Mouse (Mus musculus) activated CD4-positive, CD25-positive, alpha-beta regulatory T cell, adult 4 months (primary cell): Measurements from ENCODE around the gene Rd3l. TPM values are rescaled to one million over a fixed set of nuclear protein-coding genes. Genes with fewer than 3 reads are reported as not detected.

Experiments
- ATAC-seq: one replicate; pipeline ENCODE4 v1.8.0; 2017
- polyA plus RNA-seq, 2 experiments: library from polyadenylated mRNA; unstranded; fragments of 100-300 nt; shearing (Covaris generic); gene quantifications; one replicate each; pipeline ENCODE4 v1.2.1; 2017

Gene Rd3l
- polyA plus RNA-seq = not detected

DNA sequence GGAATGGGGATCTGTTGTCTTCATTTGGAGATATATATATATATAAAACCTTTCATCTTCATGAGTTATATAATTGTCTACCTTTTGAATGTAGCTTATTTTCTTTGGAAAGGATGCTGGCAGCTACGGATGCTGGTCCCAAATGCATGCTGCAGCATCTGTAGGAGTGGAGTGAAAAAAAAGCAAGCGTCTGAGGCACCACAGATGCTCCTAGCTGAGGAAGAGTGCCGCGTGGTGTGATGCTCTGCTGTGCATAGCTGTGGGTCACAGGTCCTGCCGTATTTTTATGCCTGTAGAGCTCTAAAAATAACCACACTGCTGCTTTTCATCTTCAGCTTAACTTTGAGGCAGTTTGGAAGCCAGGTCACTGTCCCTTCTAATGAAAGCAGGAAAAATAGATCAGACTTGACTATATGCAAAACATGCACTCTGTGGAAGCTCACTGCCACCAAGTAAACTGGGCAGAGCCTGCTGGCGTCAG, at the start of gene Rd3l:
TSS of gene Rd3l (minus strand) at position 431 of the 481 bp plus-strand sequence.
- ATAC-seq = no peak

DNA sequence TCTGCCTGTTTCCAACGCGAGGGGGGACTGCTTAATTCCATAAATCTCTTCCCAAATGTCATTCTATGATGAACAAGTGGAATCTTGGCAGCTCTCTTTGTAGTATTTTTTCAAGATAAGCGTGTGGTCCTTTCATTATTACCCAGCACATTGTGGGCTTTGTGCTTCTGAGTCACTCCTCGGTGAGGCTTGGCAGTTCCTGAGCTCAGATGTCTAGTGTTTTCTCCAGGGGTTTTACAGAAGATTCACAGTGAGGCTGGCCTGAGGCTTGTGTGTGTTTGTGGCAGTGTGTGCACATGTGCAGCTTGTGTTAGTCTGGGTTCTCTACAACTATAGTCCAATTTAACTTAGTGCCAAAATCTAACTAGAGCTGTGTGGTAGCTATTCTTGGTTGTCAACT, 46.3 kb upstream of the Rd3l start:
- no peak for ATAC-seq

DNA sequence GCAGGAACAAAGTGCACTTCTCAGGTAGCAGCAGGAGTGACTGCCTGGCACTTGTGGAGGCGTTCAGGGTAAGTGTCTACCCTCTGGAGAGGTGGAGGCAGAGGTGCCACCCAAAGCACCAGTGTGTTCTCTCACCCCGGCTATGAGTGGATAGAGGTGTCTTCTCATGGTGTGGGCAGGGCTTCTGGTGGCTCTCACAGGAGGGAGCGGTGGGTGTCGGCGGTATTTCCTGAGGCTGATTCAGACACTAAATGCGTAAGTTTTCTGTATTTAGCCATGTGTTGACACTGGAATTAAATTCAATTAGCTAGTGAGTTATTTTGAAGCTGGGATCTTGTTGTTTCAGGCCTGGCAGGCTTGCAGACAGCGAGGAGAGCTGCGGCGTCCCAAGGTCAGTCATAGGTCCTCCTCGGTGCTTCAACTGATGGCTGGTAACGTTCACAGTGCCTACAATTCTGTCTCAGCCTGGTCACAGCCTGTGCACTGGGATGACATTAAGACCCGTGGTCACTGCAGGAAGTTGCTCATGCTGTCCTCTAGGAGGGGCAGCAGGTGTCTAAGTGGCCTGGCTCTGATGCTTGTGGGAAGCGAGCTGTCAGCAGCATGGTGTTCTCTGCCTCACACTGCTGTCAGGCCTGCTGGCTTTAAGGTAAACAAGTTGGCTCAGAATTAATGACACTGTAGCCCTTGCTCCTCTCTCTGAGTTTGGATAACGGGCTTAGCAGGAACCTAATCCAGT, 45.0 kb upstream of the Rd3l start:
- no peak for ATAC-seq

DNA sequence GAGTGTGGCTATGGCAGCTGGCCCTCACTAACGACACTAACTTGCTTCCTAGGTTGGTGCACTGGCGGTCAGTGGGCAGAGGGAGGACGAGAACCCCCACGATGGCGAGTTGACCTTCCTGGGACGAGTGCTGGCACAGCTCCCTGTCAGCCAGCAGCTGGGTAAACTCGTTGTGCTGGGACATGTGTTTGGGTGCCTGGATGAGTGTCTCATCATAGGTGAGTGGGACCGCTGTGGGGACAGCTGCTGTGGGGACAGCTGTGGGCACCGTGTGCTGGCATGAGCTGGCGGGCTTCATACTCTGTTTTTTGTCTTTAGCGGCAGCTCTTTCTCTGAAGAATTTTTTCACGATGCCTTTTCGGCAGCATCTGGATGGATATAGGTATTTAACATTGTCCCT, 44.3 kb upstream of the Rd3l start:
- no peak for ATAC-seq

DNA sequence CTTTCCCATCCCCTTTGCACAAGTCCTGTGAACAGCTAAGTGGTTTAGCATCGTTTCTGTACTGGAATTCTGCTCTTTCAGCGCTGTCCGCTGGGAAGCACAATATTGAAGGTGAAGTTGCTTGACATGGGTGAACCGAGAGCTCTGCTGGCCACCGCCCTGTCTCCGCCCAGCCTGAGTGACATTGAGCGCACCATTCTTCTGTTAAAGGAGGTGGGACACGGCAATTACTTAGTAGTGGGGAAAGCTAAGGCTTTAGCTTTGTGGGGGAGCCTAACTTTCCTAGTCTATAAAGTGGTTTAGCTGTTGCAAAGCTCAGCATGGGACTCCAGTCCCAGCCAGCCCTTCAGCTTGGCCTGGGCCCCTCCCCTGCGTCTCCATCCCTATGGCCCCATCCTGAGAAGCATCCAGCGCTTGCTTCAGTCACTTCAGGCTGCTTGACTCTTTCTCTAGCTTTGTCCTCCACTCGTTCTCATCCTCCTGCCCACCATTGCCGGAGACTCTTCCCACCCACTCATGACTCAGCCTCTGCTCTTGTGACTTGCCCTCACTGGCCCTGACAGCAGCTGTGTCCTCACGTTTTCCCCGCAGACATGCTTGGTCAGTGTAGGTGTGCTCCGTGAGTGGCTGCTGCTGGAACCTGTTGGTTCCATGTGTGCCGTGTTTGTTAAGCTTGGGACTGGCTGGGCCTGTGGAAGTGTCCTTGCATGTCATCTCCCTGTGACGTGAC, 43.6 kb upstream of the Rd3l start:
- ATAC-seq = no peak

DNA sequence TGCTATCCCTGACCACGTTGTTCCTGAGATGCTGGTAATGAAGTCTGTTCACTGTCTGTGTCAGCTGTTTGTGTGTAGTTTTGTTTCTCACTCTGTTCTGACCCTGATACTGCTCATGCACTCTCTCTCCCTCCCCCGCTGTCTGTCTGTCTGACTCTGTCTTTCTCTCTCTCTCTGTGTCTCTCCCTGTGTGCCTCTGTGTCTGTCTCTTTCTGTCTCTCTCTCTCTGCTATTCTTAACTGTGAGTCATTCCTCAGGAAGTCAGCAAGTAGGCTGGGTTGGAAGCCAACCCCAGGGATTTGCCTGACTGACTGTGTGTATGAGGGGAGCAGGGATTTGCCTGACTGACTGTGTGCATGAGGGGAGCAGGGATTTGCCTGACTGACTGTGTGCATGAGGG, 42.2 kb upstream of the Rd3l start:
- ATAC-seq = no peak

DNA sequence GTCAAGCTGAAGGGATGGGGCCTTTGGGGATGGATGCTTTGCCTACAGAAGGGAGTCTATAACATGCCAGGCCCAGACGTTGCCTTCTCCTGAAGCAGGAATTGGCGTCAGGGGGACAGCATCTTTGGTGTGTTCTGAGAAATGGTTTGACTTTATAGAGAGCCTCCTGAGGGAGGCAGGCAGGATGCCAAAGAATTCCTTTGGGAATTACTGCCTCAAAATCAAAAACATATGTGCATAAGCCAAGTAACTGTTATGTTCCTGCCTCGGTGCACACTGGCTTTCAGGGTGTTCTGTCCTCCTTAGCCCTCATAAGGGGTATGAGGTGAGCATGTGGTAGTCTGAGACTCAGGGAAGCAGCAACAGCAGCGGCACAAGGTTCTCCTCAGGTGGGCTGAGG, 35.2 kb upstream of the Rd3l start:
- no peak for ATAC-seq

DNA sequence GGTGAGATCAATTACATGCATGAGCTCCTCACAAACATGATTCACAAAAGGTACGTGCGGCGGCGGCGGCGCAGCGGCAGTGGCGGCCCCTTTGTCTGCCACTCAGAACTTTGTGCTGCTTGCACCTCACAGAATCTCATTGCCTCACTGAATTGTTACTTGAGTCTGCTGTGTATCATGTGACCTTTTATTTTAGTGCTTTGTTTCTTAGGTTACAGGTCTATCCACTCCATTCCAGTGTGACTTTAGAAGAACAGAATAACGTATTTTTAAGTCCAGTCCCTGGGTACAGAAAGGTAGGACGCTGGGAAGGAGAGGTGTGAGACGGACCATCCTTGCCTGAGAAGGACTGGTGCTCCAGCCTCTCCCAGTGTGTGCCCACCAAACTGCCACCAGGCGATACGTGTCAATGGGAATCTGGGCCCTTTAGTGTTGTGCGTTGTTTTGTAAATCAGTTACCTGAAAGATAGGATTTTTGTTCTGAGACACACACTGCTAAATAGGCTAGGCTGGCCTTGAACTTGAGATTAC, 32.2 kb upstream of the Rd3l start:
- ATAC-seq = no peak

DNA sequence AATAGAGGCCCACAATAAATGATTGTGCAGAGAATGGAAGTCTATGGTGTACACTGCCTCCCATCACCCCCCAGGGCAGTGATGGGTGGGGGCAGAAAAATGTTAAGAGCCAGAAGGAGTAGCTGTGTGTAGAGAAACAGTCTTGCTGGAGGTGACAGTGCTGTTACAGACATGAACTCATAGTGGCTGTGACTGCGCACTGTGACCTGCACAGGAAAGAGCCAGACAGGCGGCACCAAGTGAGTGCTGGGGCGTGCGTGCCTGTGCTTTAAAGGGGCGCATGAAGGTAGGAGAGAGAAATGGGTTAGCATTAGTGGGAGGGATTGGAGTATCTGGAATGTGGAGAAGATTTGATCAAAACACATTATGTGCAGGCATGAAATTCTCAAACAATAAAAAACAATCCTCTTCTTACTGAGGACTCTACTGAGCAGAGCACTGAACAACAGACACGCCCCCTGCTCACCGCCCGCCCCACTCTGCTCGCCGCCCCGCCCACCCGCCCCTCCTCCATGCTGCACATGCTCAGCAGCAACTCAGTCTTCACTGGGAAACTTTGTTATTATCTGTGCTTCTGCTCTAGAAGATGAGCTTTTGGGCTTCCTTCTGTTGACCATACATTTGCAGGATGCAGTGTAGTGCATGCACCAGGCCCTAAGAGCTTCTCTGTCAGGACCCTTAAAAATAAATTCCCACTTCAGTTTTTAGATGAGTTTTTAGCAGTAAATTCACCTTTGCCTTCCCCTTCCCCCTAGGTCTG, 31.6 kb upstream of the Rd3l start:
- ATAC-seq = no peak

DNA sequence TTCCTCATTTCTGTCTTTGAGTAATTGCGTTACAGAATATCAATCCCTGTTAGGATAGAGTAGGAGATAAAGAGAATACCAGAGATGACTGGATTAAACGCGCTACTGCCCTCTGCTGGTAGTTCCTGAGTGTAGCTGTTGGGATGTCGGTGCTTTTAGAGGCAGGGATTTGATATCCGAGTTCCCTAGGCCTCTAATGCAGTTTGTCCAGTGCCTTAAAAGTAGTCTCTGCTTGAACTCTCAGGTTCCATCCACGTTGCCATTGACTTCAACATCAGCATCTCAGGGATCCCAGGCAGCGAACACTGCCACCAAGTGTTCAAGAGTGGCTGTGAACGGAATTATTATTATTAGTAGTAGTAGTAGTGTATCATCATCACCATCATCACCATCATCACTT, 20.1 kb upstream of the Rd3l start:
- ATAC-seq = no peak

DNA sequence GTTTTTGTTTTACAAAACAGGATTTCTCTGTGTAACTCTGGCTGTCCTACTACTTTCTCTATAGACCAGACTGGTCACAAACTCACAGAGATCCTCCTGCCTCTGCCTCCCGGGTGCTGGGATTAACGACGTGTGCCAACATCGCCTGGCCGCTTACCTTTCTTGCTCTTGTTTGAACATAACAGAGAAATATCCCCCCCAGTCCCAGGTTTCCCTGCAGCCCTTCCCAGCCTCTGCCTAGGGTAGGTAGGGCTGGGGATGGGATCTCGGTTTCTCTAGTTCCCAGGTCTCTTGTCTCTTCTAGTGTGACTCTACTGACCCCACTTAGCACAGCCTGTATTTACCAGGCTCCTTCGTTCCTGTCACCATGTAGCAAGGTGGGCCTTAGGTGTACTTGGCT, 18.6 kb upstream of the Rd3l start:
- no peak for ATAC-seq

DNA sequence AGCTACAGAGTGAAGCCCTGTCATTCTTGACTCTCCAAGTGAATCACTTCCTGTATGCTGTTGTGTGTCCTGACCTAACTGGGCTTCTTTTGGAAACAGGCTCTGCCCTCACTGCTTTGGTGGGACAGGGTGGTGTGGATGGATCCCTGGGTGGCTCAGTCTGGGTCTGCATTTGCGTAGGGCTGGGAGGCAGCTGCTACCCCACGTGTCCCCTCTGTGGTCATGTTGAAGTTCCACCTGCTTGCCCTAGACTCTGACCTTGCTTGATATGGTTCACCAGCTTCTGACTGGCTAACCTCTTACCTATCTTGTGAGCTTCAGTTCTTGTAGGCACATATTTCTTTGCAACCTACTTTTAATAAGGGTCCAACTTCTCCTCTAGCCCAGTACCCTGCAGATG, 14.0 kb upstream of the Rd3l start:
- no peak for ATAC-seq

DNA sequence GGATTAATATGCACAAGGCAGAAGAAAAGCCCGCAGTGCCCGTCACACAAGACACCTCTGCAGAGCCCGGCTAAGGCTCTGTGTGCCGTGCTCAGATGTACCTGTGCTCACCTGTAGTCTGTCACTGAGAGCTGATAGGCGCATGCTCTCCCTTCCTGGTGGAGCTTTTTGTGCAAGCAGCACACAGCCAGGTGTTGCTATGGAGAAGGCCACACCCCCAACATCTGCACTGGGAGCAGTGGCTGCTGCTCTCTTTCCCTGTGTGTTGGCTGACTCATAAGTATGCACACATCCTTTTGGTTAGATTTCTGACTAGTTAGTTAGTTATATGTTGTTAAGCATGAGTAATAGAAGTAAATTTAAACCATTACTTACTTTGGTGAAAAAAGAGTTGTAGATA, 11.5 kb upstream of the Rd3l start:
- ATAC-seq = no peak

DNA sequence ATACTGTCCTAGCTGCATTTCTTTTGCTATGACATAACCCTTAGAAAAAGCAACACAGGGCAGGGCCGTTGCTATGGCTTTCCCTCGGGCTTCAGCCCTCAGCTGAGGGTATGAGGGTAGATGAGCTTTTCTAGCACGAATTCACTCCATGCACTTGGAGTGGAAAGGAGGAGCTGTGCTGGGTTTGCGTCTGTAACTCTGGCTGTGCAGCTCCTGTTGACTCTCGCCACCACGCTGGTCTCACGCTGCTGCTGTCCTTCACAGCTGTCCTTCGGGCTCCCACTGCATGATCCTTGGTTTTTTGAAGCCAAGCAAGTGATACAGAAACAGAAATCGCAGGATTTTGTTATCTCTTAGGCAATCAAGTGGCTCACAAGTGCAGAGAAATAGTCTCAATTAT, 5.6 kb upstream of the Rd3l start:
- ATAC-seq = no peak

DNA sequence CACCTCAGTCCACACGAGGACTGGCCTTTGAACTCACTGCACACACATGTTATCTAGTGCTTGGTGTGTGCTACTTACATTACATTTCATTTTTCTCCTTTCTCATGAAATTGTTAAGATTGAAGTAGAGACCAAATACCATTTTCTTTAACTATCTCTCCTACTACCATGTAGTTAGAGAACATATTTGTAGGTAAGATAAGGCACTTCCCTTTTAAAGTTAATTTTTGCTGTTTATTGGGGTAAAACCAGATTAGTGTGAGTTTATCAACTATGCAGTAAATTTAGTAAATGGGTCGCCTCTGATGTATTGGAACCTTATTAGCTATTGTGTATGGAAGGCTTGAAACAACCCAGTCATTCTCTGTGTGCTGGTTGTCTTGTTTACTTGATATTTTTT, 2.0 kb upstream of the Rd3l start:
- no peak for ATAC-seq

DNA sequence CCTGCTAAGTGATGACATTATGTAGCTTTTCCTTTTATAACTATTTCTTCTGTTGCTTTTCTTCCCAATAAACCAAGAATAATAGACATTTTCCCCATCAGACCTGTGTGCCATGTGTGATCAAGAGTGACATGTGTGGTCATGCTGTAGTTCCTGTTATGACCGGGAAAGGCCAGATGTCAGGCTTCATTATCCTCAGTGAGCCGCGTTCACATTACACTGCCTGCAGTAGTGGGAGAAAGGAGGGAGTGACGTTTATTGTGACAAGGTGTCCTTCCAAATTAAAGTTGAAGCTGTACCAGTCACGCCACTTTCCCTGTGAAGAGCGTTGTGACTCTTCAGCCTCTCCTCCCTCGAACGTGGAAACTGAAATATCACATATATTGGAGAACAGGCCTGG, 714 bp upstream of the Rd3l start:
- ATAC-seq = no peak

DNA sequence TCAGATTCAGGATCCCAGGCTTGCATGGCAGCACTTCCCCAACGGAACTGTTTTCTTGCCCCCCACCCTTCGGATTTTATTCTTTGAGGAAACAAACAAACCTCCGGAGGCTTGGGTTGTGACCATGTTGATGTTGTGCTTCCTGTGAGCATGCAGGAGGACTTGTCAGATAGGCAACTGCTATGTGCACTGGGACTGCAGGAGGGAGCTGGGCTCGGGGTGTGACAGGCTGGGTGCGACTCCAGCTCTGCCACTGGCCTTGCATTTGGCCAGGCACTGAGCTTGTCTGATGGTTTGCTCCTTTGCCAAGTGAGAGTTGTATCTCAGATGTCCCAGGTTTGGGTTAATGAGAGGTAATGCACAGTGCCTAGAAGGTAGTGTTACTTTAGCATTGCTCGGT, 2.8 kb downstream of the Rd3l start:
- ATAC-seq = no peak

DNA sequence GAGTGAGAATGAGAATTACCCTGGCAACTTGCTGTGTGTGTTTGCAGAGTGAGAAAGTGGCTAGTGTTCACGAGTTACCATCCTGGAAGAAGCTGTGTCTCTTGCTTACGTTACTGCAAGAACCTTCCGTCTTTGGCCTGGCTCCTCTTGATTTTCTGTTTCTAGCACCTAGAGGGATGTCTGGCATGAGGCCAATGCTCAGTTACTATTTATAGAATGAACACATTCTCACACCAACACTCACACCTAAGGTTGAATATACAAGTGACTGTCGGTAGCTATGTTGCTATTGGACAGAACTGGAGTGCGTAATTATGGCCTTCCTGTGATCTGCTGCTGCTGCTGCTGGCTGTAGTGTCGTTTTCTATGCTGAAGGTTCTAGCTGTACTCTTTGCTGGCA, 4.0 kb downstream of the Rd3l start:
- ATAC-seq = no peak

DNA sequence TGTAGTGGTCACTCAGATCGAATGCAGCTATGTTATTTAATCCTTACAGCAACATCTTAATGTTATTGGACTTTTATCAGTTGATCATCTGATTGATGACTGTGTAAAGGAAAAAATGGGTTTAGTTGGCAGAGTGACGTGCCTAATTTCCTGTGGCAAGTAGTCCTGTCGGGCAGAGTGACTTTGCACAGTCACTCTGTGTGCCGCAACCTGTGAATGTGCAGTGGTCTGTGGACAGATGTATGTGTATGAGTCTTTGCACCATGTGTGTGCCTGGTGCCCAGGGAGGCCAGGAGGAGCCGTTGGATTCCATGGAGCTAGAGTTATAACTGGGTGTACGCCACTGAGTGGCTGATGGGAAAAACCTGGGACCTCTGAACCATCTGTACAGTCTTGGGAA, 6.5 kb downstream of the Rd3l start:
- ATAC-seq = no peak

DNA sequence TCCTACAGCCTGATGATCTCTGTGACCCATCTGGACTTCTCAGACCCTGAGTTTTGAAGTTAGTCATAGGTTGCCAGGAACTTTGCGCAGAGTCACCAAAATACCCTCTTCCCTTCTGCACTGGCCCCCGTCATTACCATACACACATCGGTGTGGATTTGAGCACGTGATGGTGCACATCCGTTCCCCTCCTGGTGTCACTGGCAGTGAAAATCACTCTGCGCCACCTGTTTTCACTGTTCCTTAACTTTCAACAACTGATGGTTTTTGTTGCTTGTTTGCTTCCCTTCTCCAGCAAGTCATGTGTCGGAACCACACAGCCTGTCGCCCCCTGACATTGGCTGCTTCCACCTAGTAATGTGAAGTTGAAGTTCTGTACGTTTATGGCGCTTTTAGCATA, 8.6 kb downstream of the Rd3l start:
- ATAC-seq = no peak

DNA sequence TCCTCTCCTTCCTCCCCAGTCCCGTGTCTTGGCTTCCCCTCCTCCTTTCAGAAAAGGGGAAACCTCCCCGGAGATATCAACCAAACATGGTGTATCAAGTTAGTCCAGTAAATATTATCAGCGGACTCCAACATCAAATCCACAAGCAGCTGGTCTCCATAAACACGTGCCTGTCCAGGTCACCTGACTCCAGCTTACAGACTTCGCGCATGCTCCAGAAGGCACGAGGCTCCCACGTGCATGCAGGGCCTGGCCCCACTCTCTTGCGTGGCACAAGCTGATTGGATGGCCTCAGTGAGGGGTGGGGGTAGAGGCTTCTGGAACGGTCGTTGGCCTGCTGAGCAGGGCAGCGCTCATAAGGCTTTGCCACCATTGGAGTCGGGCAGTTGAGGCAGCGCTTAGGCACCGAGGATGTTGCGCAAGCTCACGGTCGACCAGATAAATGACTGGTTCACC, 9.9 kb downstream of the Rd3l start, which contains the start of gene Tdrd9:
TSS of gene Tdrd9 (plus strand) at position 329 of the 456 bp plus-strand sequence.
- no peak for ATAC-seq

DNA sequence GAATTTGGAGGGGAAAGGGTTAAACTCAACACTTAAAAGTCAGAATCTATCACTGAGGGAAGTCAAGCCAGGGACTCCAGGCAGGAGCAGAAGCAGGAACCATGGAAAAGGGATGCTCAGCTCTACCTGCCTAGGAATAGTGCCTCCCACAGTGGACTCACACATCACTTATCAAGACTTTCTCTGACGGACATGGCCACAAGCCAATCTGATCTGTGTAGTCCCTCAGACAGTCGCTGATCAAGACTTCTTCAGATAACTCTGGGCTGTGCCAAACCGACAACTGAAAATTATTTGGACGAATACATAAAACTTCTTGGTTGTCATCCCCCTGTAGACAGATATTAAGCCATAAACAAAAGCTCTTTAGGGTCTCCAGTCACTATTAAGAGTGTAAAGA, 11.0 kb downstream of the Rd3l start:
- no peak for ATAC-seq

DNA sequence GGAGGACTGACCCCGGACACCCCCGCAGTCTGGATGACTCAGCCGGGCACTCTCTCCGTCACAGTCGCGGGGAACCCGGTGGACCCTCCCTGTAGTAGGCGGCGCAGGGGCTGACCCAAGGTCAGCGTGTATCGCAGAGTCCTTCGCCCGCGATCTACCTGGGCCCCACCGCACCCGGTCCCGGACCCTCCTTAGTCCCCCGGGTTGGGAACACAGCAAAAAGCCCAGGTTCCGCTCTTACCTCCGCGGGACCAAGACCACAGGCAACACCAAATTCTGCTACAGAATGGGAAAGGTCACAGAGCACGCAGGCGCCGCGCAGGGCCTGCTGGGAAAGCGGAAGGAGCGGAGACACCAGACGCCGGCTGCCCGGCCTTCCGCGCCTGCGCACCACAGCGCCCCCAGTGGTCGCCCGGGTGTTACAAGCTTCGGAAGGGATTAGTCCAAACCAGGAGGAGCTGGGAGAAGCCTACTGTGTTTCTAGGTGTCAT, 14.4 kb downstream of the Rd3l start, which contains the start of gene Atp5mpl:
TSS of gene Atp5mpl (minus strand) at position 295 of the 491 bp plus-strand sequence.
- ATAC-seq = peak; percentile 93
